Mouse (Mus musculus) brain, embryonic 14.5 days (tissue): ENCODE measurements around the gene Tmem202.

ENCODE experiments used
- CTCF ChIP-seq: fragments of 200-500 bp; IDR thresholded peaks from 2 replicates; pipeline ENCODE4 v1.5.1; 2012; ENCODE audit warnings: inconsistent platforms, mild to moderate bottlenecking, moderate library complexity, borderline replicate concordance; ENCODE audit not compliant: insufficient read depth, insufficient read length; ENCODE audit errors: extremely low read depth
- POLR2A ChIP-seq: fragments of 200-500 bp; IDR thresholded peaks from 2 replicates; pipeline ENCODE4 v1.6.1; 2012; ENCODE audit warnings: mild to moderate bottlenecking, inconsistent platforms, borderline replicate concordance; ENCODE audit not compliant: poor library complexity, insufficient read depth, insufficient read length, severe bottlenecking; ENCODE audit errors: extremely low read depth

- TF ChIP-seq CTCF, result no peak
- no peak for TF ChIP-seq POLR2A
Measured at GRCm38 (mm10) chr9:59552610-59553009, 13.0 kb upstream of the Tmem202 start.
